Mouse (Mus musculus): ENCODE measurements around the gene Sgsh. TPM values are rescaled to one million over a fixed set of nuclear protein-coding genes. Genes with fewer than 3 reads are reported as not detected.
A peak's percentile ranks its signal among the peaks of the same experiment; 100 is the strongest.
"Not testable (repeated sequence)": the region's sequence is repeated elsewhere in the genome, so short reads cannot be mapped to it uniquely, and the experiment has no call there.

Sgsh gene
- 1 to 10 TPM; 4.5 to 5.5 (median 5.3) TPM for total RNA-seq (2022)

- peak; percentile 45 to 56 for DNase-seq (ENCODE audit: low spot score in 2 of 2)
Observed at GRCm38 (mm10) chr11:119355443-119356385, at the start of gene Sgsh, which contains the start of gene Slc26a11. Gene Sgsh (minus strand): TSS chr11:119355536. Gene Slc26a11 (plus strand): TSS chr11:119355557.

DNA sequence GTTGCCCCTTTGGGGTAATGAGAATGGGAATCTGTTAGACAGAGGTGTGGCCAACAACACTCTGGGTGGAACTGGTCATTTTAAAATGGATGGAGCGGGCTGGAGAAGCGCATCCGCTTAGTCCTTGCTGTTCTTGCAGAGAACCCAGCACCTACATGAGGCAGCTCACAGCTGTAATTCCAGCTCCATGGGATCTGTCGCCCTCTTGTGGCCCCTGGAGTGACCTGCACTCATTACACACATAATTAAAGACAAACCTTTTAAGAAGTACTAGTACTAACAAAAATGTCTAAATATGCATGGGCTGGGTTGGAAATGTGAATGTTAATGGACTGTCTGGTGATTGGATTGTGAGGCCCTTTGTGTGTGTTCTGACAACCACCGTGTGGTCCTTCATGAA, 49.3 kb upstream of the Sgsh start:
- DNase-seq (ENCODE audit: low spot score in 2 of 2): no peak

DNA sequence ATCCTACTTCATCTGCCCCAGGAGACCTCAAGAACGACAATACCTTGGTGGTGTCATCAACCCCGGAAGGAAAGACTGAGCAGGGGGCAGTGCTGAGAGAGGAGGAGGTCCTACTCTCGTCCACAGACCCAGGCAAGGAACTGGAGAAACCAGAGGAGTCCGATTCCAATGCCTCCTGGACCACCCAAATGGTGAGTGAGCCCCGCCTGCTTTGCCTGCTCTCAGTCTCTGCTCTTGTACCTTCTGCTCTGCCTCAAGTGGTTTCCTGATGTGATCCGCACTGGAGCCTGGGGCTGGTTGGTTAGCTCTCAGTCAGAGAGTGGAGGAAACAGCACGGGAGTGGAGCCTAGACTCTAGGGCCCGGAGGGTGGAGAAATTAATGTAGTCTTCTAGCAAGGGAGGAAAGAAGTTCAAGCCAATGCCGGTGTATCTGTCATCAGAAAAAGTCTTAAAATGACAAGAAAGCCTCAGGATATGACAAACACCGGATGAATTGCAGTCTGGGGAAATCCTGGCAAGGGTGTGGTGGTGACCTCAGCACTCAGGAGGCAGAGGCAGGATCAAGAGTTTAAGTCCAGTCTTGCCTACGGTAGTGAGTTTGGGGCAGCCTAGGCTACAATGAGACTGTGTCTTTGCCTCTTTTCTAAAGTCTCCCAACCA, 47.3 kb upstream of the Sgsh start:
- no peak for DNase-seq (ENCODE audit: low spot score in 2 of 2)

- no peak for DNase-seq (ENCODE audit: low spot score in 2 of 2)
Observed at GRCm38 (mm10) chr11:119396461-119396860, 41.1 kb upstream of the Sgsh start.

- no peak for DNase-seq (ENCODE audit: low spot score in 2 of 2)
Observed at GRCm38 (mm10) chr11:119395931-119396330, 40.6 kb upstream of the Sgsh start.

DNA sequence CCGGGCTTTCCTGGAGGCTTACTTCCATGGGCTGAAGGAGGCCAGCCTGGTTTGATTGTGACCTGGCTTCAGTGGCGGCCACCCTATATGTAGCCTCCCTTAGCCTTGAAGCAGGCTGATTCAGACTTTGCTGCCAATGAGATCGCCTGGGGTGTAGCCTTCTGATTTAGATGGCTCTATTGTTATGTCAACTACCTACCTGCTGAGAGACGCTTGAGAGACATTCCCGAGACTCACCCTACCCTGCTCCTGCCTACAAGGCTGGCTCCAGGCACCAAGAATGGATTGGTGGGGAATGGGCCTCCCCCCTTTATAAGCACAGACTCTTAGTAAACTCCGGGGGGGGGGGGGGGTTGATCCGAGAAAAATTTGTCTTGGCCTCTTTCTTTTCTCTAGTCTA, 40.1 kb upstream of the Sgsh start:
- no peak for DNase-seq (ENCODE audit: low spot score in 2 of 2)

DNA sequence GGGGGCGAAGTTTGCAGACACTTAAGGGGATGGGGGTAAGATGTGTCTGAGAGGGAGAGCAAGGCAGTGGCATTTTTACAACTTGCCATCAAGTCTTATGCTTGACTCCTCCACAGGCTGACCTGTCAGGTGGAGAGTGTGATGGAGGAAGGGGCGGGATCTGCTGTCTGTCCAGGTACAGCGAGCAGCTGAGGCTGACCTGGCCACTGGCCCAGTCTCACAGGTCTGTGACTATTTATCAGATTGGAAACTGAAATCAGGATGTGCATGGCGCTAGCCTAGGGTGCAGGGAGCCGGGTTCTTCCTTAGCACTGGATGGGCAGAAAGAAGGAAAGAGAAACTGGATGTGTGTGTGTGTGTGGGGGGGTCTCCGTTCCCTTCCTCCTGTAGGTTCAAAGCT, 38.9 kb upstream of the Sgsh start:
- DNase-seq (ENCODE audit: low spot score in 2 of 2): no peak

DNA sequence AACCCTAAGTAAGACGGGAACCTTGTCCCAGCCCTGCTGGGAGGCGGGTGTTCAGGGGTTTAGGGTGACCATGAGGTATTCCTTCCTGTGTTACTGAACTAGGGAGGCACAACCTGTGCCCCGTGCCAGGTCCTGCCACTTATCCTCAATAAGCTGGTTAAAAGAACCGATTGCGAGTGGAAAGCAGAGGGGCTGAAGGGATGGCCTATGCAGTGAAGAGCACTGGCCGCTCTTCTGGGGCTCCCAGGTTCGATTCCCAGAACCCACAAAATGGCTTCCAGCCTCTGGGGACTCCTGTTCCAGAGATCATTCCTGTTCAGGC, 38.1 kb upstream of the Sgsh start:
- no peak for DNase-seq (ENCODE audit: low spot score in 2 of 2)

DNA sequence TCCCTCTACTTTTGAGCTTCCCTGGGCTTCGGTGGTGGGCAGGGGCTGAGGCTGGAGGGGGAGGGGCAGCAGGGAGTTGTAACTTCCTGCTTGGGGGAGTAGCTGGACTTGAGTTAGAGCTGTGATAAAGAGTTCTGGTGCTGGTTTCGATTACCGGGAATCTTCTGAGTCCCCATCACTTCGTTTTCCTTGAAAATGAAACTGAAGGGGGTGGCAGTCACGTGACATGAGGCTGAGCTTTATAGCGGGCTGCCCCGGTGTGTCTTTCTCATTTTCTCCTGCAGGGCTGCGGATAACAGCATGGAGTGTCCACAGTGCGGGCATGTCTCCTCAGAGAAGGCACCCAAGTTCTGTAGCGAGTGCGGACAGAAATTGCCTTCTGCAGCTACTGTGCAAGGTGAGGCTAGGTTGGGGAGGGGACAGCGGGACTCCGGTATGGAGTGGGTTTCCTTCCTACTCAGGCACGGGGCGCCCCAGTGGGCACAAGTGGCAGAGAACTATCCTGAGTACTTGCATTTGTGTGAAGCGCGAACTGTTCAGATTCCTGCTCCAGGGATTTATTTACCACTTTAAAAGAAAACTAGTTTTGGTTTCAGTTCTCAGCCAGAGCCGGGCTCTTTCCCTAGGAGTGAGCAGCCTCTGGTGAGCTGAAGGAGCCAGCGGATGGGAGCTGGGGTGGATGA, 37.6 kb upstream of the Sgsh start, which contains the start of gene Rnf213:
Rnf213 (plus strand) TSS at position 301 of the 683 bp plus-strand sequence.
- peak in 1 of 2 experiments; percentile 12 for DNase-seq (ENCODE audit: low spot score in 2 of 2)

DNA sequence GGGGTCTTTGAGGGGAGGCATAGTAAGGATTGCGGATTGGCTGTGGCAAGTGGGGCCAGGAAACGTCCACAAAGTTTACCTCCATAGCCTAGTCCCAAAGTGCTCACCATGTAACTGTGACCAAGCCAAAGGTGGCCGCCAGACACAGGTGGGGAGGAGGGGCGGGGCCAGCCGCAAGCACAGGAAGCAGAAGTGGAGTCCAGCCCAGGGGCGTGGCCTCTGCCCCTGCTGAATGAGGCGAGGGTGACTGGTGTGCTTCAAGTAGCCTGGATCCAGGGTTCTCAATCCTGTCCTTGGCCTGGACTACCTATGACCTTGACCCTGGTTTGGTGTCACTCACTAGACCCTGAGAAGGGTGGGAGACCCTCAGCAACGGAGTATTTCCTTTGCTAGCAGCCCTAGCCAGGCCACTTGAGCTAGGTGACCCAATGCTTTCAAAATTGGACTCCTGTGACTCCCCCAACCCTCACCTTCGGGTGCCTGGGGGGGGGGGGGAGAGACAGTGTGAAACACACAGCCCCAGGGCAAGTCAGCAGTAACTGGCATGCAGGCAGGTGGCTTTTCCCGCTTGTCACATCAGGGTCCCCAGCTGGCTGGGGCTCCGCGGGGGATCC, 36.8 kb upstream of the Sgsh start:
- no peak for DNase-seq (ENCODE audit: low spot score in 2 of 2)

DNA sequence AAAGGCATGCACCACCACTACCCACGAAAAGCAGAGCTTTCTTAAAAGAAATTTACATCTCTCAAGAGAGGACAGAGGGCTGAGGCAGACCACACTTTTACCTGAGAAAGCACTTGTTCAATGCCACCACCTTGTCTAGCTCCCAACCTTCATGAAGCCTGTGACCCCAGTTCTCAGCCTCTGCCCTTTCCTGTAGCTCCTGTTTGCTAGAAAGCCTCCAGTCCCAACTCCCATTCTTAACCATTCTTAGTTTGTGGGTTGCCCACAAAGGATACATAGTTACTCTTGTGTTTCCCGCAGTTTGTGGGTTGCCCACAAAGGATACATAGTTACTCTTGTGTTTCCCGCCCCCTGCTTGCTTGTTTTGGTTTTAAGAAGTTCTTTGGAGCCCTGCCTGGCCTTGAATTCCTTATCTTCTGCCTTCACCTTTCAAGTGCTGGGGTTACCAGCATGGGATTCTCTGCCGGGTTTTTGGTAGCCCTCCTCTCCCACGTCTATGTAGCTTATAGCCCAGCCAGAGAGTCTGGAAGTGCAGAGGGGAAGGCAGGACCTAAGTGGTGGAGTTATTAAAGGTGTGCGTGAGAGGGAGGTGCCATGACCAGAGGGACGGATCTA, 36.2 kb upstream of the Sgsh start:
- no peak for DNase-seq (ENCODE audit: low spot score in 2 of 2)

GRCm38 (mm10) chr11:119390271-119391231, 35.2 kb upstream of the Sgsh start:
- DNase-seq (ENCODE audit: low spot score in 2 of 2): peak; percentile 18 to 29

GRCm38 (mm10) chr11:119389851-119390270, 34.5 kb upstream of the Sgsh start:
- DNase-seq (ENCODE audit: low spot score in 2 of 2): peak; percentile 18 to 28

DNA sequence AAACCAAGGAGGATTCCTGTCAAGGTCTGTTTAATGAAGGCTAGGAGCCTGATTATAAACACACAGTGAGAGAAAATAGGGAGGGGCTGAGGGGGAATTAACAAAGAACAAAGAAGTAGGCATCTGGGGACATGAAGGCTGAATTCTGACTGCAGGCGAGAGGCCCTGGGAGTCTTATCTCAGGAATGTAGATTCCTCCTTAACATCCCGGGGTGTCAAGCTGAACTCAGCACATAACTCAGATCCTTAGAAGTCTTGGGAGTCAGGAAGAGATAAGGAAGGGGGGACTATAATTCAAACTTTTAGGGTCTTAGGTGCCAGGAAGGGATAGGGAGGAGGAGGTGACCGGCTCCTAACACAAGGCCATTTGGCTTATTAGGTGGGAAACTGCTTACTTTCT, 31.9 kb upstream of the Sgsh start:
- DNase-seq (ENCODE audit: low spot score in 2 of 2): not testable (repeated sequence)

- DNase-seq (ENCODE audit: low spot score in 2 of 2): no peak
Observed at GRCm38 (mm10) chr11:119386306-119386705, 31.0 kb upstream of the Sgsh start.

DNA sequence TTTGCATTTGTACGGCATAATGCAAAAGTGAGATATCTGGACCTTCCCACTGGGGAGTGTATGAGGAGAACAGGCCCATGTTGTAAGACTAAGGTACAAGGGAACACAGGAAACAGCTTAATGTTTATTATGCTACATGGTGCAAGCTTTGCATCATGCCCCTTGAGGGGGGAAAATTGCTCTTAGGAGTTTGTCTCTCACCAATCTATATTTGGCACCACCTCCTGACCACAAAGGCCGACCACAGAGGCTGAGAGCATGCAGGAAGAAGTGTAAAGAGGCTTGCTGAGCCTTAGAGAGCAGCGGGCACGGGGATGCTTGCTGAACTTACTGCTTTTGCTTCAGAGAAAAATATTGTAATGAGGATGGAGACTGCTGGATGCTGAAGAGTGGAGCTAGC, 29.6 kb upstream of the Sgsh start:
- no peak for DNase-seq (ENCODE audit: low spot score in 2 of 2)

DNA sequence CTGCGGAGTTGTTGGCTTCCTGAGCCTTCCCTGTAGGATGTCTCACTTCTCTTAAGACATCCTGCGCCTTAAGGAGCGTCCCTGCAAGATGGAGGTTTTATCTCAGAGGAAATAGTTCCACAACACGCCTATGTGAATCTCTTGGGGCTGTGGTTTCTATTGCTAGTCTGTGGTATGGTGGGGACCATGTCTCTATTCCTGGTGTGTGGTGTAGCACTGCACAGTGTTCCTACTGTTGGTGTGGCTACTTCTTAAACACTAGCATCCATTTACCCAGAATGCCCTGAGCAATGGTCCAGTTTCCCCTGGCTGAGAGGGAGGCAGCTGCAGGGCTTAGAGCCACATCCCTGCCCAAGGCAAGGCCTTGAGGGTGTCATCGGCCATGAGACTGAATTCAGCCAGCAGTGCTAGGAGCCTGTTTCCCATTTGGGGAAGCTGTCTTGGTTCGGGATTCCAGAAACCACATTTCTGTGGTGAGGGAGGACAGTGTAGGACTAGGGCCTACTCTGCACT, 27.1 kb upstream of the Sgsh start:
- DNase-seq (ENCODE audit: low spot score in 2 of 2): no peak

DNA sequence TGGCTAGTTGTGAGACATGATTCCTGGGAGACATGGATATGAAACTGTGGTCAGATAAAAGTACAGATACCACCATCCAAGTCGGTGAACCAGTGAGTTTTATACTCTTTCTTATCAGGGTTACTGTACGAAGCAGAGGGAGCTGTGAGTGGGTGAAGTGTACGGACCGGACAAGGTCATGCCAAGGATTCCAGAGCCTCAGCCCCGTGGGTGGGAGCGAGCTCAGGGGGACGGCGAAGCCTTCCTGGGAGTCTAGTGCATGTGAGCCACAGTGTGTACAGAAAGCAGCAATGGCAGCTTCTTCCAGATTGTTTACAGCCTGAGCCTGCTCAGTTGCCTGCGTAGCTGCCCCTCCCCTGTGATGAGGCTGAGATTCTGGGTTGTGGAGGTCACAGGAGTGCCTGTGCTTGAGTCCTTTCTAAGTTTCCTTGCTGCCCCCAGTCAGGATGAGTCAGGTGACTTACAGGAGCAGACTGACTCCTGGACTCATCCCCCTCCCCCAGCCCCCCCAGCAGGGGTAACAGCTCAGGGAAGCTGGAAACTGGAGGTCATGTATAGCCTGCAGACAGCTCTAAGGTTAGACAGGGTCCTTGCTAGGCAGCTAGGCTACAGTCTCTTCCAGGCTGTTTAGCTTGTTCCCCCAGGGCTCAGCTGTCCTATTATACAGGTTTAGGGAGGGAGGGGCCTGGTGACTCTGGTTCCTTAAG, 26.4 kb upstream of the Sgsh start:
- DNase-seq (ENCODE audit: low spot score in 2 of 2): no peak

DNA sequence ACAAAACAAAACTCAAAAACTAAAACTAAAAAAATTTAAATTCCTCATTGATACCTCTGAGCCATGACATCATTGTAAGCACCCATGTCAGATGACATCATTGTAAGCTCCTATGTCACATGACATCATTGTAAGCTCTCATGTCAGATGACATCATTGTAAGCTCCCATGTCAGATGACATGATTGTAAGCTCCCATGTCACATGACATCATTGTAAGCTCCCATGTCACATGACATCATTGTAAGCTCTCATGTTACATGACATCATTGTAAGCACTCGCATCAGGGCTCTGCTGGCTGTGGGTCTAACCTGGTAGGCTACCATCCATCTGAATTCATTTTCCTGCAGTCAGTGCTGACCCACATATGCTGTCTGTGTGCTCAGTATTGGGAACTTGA, 23.2 kb upstream of the Sgsh start:
- no peak for DNase-seq (ENCODE audit: low spot score in 2 of 2)
